Mouse (Mus musculus) bone marrow macrophage, adult 2 months (primary cell): Measurements from ENCODE around the gene Mtmr1.

Experiments used
- CTCF ChIP-seq: IDR thresholded peaks from 2 replicates; pipeline ENCODE4 v1.5.1; 2012; ENCODE audit warnings: low read depth, mild to moderate bottlenecking, low read length, moderate library complexity
- POLR2A ChIP-seq: IDR thresholded peaks from 2 replicates; pipeline ENCODE4 v1.6.1; 2012; ENCODE audit warnings: mild to moderate bottlenecking, low read depth, low read length, borderline replicate concordance

GRCm38 (mm10) chrX:71378435-71378834 is 13.9 kb downstream of the Mtmr1 start:
- TF ChIP-seq CTCF (no peak), POLR2A (no peak)
